Mouse (Mus musculus) erythroid progenitor cell, adult 5-6 weeks (primary cell): ENCODE data around the gene Hypk. TPM values are rescaled to one million over a fixed set of nuclear protein-coding genes. Genes with fewer than 3 reads are reported as not detected.
"Not testable (repeated sequence)": the region's sequence is repeated elsewhere in the genome, so short reads cannot be mapped to it uniquely, and the experiment has no call there.

Experiments used
- ATAC-seq: replicated peaks from 2 replicates; pipeline ENCODE4 v1.8.0; 2016; ENCODE audit warnings: moderate number of reproducible peaks, mild to moderate bottlenecking, moderate TSS enrichment, inconsistent platforms; ENCODE audit not compliant: poor library complexity, low FRiP score, severe bottlenecking
- total RNA-seq, 2 experiments: library from RNA; stranded (forward) in 1 of 2; stranded (reverse) in 1 of 2; fragments of 150-400 nt in 1 of 2; fragments of 186-747, 209-891 nt in 1 of 2; gene quantifications; 2 replicates each; pipeline versions ENCODE4 v1.2.3 to v1.2.4; 2015 to 2017; ENCODE audit warnings: low replicate concordance in 2 of 2

Gene Hypk
- total RNA-seq, 2 experiments from 2014 or later, result 53.4 to 64.1 TPM

DNA sequence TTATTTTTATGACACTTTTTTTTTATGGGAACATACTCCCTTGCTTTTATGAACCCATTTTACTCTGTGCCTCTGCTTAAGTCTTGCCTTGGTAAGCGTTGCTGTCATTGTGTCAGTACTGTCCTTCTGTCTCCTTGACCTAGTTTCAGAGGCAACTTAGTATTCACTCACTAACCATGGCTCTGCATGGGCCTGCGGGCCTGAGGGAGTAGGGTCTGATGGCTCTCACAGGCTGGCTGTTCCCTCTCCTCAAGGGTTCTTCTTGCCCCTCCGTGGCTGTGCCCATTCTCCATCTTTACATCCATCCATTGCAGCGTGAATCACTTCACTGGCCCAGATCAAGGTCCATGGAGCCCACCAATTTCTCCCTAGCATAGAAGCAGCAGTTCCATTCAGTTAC is 6.6 kb upstream of the Hypk start:
- no peak for ATAC-seq

DNA sequence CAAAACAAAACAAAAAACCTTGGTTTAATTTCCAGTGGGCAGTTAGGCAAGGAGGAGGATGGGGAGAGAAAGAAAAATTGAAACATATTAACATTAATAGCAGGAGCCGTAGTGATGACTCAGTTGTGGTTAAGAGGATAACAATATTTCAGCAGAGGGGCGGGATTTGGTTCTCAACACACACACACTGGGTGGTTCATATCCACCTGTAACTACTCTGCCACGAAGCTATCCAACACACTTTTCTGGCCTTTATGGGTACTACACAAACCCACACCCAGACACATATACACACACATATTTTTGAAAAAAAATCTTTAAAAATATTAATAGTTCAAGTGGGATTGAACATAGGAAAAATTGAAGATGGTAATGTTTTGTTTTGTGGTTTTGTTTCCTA is 6.1 kb upstream of the Hypk start:
- ATAC-seq, result no peak

- no peak for ATAC-seq
Measured at GRCm38 (mm10) chr2:121448136-121448535, 5.0 kb upstream of the Hypk start.

GRCm38 (mm10) chr2:121448739-121449535 is 4.2 kb upstream of the Hypk start, which contains the start of gene Serf2:
Serf2 (plus strand) TSS chr2:121449195.
- peak; percentile 95 for ATAC-seq

DNA sequence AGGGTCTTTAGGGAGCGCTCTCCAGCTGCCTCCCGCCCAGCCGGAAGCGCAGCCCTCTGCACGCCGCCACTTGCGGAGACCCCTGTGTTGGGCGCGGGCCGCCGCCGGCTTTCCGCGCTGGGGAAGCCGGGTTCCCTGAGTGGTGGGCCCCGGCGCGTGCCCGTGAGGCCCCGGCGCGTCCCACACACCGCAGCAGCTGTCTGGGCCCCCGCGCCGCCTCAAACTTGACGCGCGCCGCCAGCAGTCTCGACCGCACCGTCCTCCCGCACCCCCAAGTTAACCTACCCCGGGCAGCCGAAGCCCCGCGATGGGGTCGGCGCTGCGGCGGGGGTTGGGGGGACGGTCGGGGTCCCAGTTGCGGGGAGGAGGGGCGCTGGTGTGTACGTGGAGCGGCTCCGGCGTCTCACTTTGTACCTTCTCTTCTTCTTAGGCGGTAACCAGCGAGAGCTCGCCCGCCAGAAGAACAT is 3.5 kb upstream of the Hypk start:
- no peak for ATAC-seq

DNA sequence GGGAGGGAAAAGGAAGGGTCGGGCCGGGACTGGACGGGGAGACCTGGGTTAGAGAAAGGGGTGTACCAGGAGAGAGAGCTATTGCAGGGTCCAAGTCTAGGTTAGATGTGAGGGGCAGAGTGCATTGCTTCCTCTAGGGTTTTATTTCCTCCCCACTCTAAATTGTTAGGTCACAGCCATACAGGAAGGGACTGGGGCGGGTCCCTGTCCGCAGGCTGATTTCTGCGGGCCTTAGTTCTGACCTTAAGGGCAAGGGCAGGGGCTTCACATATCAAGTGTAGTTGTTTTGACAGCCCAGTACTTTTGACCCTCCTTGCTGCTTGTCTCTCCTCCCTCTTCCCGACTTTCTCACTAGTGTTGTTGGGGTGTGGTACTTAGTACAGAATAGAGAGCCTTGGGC is 3.0 kb upstream of the Hypk start:
- ATAC-seq, result no peak

- ATAC-seq, result no peak
Measured at GRCm38 (mm10) chr2:121452361-121452760, 729 bp upstream of the Hypk start.

DNA sequence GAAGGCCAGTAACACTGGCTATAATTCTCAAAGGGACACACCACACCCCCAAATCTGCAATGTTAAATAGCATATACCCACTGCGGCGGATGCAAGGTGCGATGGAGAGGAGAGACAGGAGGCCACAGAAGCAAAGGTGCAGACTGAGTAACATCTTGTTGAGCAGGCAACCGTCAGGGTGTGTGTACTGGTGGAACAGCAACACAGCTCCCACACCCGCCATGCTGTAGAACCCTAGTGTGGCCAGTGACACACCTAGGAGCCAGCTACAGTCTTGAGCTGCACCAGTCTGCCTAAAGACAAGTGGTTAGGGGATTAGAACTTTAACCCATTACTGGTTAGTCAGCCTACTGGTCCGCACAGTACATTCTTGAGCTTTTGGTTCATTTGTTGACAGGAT is 827 bp downstream of the Hypk start:
- no peak for ATAC-seq

- no peak for ATAC-seq
Measured at GRCm38 (mm10) chr2:121455534-121455933, 2.4 kb downstream of the Hypk start.

- peak; percentile 99 for ATAC-seq
Measured at GRCm38 (mm10) chr2:121456692-121457642, 3.9 kb downstream of the Hypk start, which contains the start of gene Serinc4. Serinc4 (minus strand) TSS chr2:121456781.

GRCm38 (mm10) chr2:121460071-121460470 is 7.0 kb downstream of the Hypk start:
- no peak for ATAC-seq

DNA sequence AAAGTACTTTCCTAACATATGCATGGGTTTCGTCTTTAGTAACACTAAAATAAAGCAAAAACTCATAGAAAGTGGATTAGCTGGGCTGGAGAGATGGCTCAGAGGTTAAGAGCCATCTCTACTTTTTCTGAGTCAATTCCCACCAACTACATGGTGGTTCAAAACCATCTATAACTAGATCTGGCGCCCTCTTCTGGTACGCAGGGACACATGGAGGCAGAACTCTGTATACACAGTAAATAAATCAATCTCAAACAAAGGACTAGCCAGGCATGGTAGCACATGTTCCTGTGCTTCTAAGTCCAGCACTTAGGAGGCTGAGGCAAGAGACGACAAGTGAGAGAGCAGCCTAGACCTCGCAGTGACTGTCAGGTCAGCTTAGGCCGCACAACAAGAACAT is 15.9 kb downstream of the Hypk start:
- not testable (repeated sequence) for ATAC-seq

- not testable (repeated sequence) for ATAC-seq
Measured at GRCm38 (mm10) chr2:121472783-121473182, 19.7 kb downstream of the Hypk start.

GRCm38 (mm10) chr2:121473301-121474179 is 20.4 kb downstream of the Hypk start, which contains the start of gene Mfap1b:
Mfap1b (minus strand) TSS chr2:121474067.
- peak; percentile 98 for ATAC-seq

- peak; percentile 60 for ATAC-seq
Measured at GRCm38 (mm10) chr2:121474180-121474535, 21.1 kb downstream of the Hypk start.

GRCm38 (mm10) chr2:121475306-121475705 is 22.2 kb downstream of the Hypk start:
- not testable (repeated sequence) for ATAC-seq

- ATAC-seq, result no peak
Measured at GRCm38 (mm10) chr2:121477491-121478266, 24.6 kb downstream of the Hypk start.

DNA sequence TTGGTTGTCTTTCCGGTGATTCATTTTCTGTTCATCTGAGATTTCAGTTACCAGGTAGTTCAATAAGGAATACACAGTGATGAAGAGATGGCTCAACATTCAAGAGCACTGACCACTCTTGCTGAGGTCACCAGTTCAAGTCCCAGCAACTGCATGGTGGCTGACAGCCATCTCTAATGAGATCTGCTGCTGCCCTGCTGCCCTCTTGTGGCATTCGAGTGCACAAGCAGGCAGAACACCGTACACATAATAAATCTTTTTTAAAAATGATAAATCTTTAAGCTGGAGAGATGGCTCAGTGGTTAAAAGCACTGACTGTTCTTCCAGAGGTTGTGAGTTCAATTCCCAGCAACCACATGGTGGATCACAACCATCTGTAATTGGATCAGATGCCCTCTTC is 27.4 kb downstream of the Hypk start:
- ATAC-seq, result peak; percentile 70

DNA sequence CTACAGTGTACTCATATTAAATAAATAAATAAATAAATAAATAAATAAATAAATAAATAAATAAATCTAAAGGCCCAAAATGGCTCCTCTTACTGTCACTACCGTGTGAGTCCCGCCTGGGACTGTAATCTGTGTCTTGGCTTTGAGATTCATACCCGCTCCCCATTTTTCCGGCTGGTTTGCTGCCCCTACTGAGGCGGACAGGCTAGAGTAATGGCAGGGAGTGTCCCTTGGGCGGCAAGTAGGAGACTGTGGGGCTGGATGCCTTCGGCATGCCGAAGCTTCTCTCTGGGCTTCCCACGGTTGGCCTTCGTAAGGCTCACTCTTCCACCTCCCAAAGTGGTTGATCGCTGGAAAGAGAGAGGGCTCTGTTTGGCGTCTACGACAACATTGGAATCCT is 27.8 kb downstream of the Hypk start:
- peak; percentile 71 for ATAC-seq
